Mouse (Mus musculus): ENCODE measurements around the gene Coro2a. TPM values are rescaled to one million over a fixed set of nuclear protein-coding genes. Genes with fewer than 3 reads are reported as not detected.

Coro2a gene
- polyA plus RNA-seq, 1 experiment from 2014 or later = 2.2 TPM

- H3K27me3 ChIP-seq (replicated peaks; ENCODE audit: control insufficient read depth, insufficient read depth, low read length) = no peaks in the 10 kb centered on the region
- DNase-seq (ENCODE audit: low spot score) (no peak), ATAC-seq (no peak)
- no peak overlapping the region for H3K4me3 ChIP-seq (ENCODE audit: low read depth, low read length)
- H3K9me3 ChIP-seq (replicated peaks; ENCODE audit: control insufficient read depth, low read length) = no peaks in the 10 kb centered on the region
- 84% methylated on average over 4 of the region's 4 CpGs for whole genome bisulfite sequencing
- no peak overlapping the region for H3K27ac ChIP-seq (ENCODE audit: low read depth, low read length)
- no peak overlapping the region for H3K9ac ChIP-seq (ENCODE audit: low read length)
- H3K4me2 ChIP-seq (ENCODE audit: low read length) = no peak overlapping the region
- no peaks in the 10 kb centered on the region for H3K36me3 ChIP-seq (ENCODE audit: control insufficient read depth, insufficient read depth, low read length)
- peaks cover 3% of the 10 kb centered on the region; the same call in 1 of the 2 replicates for H3K4me1 ChIP-seq (ENCODE audit: control insufficient read depth, insufficient read depth, low read length)
These were observed 78.7 kb downstream of the Coro2a start for GRCm38 (mm10) chr4:46523324-46523723.

- Histone ChIP-seq H3K27ac (ENCODE audit: low read depth, low read length) (no peak overlapping the region), H3K27me3 (replicated peaks; ENCODE audit: control insufficient read depth, insufficient read depth, low read length) (no peaks in the 10 kb centered on the region), H3K9me3 (replicated peaks; ENCODE audit: control insufficient read depth, low read length) (no peaks in the 10 kb centered on the region), H3K9ac (ENCODE audit: low read length) (no peak overlapping the region), H3K36me3 (ENCODE audit: control insufficient read depth, insufficient read depth, low read length) (no peaks in the 10 kb centered on the region), H3K4me2 (ENCODE audit: low read length) (no peak overlapping the region), H3K4me1 (ENCODE audit: control insufficient read depth, insufficient read depth, low read length) (no peaks in the 10 kb centered on the region), H3K4me3 (ENCODE audit: low read depth, low read length) (no peak overlapping the region)
- ATAC-seq (no peak), DNase-seq (ENCODE audit: low spot score) (no peak)
- WGBS = 81% methylated on average over 10 of the region's 10 CpGs
These were observed 80.5 kb downstream of the Coro2a start for GRCm38 (mm10) chr4:46521457-46521856.

GRCm38 (mm10) chr4:46520491-46520890 lies 81.5 kb downstream of the Coro2a start:
- H3K9me3 ChIP-seq (replicated peaks; ENCODE audit: control insufficient read depth, low read length) = no peaks in the 10 kb centered on the region
- H3K4me1 ChIP-seq (ENCODE audit: control insufficient read depth, insufficient read depth, low read length) = no peaks in the 10 kb centered on the region
- H3K27me3 ChIP-seq (replicated peaks; ENCODE audit: control insufficient read depth, insufficient read depth, low read length) = no peaks in the 10 kb centered on the region
- no peak overlapping the region for H3K4me3 ChIP-seq (ENCODE audit: low read depth, low read length)
- ATAC-seq (no peak), DNase-seq (ENCODE audit: low spot score) (no peak)
- no peak overlapping the region for H3K4me2 ChIP-seq (ENCODE audit: low read length)
- H3K9ac ChIP-seq (ENCODE audit: low read length) = no peak overlapping the region
- 93% methylated on average over 2 of the region's 2 CpGs for WGBS
- H3K36me3 ChIP-seq (ENCODE audit: control insufficient read depth, insufficient read depth, low read length) = no peaks in the 10 kb centered on the region
- H3K27ac ChIP-seq (ENCODE audit: low read depth, low read length) = no peak overlapping the region

DNA sequence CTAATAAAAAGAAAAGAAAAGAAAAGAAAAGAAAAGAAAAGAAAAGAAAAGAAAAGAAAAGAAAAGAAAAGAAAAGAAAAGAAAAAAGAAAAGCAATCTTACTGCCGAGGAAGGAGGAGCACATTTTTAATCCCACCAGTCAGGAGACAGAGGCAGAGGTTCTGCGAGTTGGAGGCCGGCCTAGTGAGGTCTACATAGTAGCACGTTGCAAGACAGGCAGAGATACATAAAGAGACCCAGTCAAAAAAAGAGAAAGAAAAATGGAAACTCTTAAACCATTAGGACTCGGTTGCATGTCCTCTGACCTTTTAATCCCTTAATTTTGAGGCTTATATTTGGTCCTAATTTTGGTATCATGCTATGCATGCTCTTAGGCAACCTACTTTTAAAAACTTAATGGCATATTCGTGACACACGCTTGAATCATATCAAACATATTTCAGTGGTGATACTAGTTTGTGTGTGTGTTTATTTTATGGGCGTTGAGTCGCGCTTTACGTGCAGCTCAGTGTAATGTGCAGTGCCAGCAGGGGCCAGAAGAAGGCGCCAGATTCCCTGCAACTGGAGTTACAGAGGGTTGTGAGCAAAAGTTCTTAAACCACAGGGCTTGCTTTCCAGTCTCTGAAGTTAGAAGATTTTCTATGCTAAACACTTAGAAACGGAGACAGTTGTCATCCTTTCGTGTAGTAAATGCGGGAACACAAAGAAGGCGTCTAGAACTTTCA lies 94.1 kb downstream of the Coro2a start:
- H3K4me3 ChIP-seq (ENCODE audit: low read depth, low read length) = peak overlapping the region; percentile 57
- peaks cover 7% of the 10 kb centered on the region; the same call in 1 of the 2 replicates for H3K36me3 ChIP-seq (ENCODE audit: control insufficient read depth, insufficient read depth, low read length)
- 9% methylated on average over 16 of the region's 16 CpGs for WGBS
- no peaks in the 10 kb centered on the region for H3K27me3 ChIP-seq (replicated peaks; ENCODE audit: control insufficient read depth, insufficient read depth, low read length)
- no peak overlapping the region for H3K9ac ChIP-seq (ENCODE audit: low read length)
- peak overlapping the region; percentile 75 for H3K4me2 ChIP-seq (ENCODE audit: low read length)
- ATAC-seq (peak; percentile 42; the same call in 1 of the 2 replicates), DNase-seq (ENCODE audit: low spot score) (peak; percentile 67)
- H3K27ac ChIP-seq (ENCODE audit: low read depth, low read length) = no peak overlapping the region
- H3K9me3 ChIP-seq (replicated peaks; ENCODE audit: control insufficient read depth, low read length) = no peaks in the 10 kb centered on the region
- H3K4me1 ChIP-seq (ENCODE audit: control insufficient read depth, insufficient read depth, low read length) = no peaks in the 10 kb centered on the region

DNA sequence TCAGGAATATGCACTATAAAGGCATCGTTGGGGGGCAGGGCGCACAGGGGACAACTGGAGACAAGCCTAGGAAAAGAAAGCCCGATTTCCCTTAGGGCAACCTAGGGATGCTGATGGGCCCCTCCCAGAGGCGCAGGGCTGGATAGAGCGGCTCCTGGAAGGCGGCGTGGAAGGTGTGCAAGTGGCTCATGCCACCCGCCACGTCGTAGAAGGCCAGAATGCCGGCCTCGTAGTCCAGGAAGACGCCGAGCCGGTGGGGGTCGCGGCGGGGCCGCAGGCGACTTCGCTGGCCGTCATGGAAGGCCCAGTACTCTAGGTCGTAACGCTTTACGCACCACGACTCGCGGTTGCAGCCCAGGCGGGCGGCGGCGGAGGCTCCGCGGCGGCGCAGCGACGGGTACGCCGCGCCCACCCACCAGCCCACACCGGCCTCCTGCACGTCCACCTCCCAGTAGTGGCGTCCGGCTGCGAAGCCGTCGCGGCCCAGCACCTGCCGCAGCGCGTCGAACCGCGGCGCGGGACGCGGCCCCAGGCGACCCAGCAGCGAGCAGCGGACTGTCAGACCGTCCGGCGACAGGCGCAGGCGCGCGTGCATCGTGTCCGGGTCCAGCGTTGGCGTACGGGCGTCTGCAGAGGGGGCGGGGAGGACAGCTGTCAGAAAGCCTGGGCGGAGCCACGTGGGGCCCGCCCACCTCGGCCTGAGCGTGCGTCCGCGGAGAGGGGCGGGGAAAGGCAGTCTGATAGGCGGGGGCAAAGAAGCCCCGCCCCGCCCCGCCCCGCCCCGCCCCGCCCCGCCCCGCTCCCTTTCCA lies 95.0 kb downstream of the Coro2a start:
- WGBS = under 1% methylated on average over 90 of the region's 94 CpGs
- H3K4me3 ChIP-seq (ENCODE audit: low read depth, low read length) = peak overlapping the region; percentile 57
- peak; percentile 97 for ATAC-seq
- DNase-seq (ENCODE audit: low spot score) = peak; percentile 96
- peaks cover 15% of the 10 kb centered on the region for H3K36me3 ChIP-seq (ENCODE audit: control insufficient read depth, insufficient read depth, low read length)
- H3K27me3 ChIP-seq (replicated peaks; ENCODE audit: control insufficient read depth, insufficient read depth, low read length) = no peaks in the 10 kb centered on the region
- H3K27ac ChIP-seq (ENCODE audit: low read depth, low read length) = peak overlapping the region; percentile 58; the same call in 1 of the 2 replicates
- peak overlapping the region; percentile 75 for H3K4me2 ChIP-seq (ENCODE audit: low read length)
- no peaks in the 10 kb centered on the region for H3K4me1 ChIP-seq (ENCODE audit: control insufficient read depth, insufficient read depth, low read length)
- H3K9ac ChIP-seq (ENCODE audit: low read length) = peak overlapping the region; percentile 74
- no peaks in the 10 kb centered on the region for H3K9me3 ChIP-seq (replicated peaks; ENCODE audit: control insufficient read depth, low read length)

DNA sequence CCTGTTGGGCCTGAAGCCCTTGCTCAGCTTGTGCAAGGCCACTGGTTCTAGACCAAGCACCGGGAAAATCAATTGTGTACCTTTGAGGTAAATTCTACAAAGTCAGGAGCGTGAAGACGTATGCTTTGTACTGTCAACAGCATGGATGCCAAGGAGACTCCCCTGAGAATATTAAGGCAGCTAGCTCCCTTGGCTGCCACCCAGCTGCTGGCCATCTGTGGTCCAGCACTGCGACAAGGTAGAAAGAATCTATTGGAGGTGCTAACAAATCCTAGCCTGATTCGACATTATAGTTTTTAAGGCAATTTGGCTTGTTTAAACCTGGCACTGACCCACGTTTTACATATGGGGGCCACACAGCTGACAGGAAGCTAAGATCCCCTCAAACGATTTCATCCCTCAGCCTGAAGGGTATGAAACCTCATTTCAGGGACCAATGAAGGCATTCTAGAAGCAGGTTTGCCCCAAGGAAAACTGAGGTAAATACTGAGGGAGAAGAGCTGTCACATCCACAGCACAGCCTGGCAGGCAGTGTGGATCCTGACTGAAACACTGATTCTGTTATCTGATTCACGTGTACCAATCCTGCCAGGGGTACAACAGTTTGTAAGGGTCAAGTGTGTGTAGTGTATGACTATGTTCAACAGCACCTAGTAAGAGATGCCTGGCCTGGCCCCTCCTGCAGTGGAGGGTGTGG lies 96.5 kb downstream of the Coro2a start:
- ATAC-seq = no peak
- Histone ChIP-seq H3K4me1 (ENCODE audit: control insufficient read depth, insufficient read depth, low read length) (no peaks in the 10 kb centered on the region), H3K27ac (ENCODE audit: low read depth, low read length) (no peak overlapping the region), H3K9me3 (replicated peaks; ENCODE audit: control insufficient read depth, low read length) (no peaks in the 10 kb centered on the region), H3K36me3 (ENCODE audit: control insufficient read depth, insufficient read depth, low read length) (peaks cover 27% of the 10 kb centered on the region), H3K9ac (ENCODE audit: low read length) (no peak overlapping the region), H3K4me2 (ENCODE audit: low read length) (no peak overlapping the region), H3K4me3 (ENCODE audit: low read depth, low read length) (no peak overlapping the region), H3K27me3 (replicated peaks; ENCODE audit: control insufficient read depth, insufficient read depth, low read length) (no peaks in the 10 kb centered on the region)
- WGBS = 55% methylated on average over 8 of the region's 8 CpGs
- DNase-seq (ENCODE audit: low spot score) = peak; percentile 44

DNA sequence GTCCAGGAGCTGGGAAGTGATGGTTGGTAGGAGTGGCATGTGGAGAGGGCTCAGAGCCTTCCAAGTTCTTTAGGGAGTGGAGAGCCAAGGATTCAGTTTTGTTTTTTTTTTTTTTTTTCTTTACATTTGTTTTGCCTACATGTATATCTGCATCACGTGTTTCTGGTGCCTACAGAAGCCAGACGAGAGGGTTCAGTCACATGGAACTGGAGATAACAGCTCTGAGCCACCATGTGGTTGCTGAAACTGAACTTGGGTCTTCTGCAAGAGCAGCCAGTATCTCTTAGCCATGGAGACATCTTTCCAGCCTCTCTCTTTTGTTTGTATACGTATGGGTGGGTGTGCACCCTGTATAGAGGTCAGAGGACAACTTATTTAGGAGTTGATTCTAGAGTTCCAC lies 98.1 kb downstream of the Coro2a start:
- 84% methylated on average over 3 of the region's 3 CpGs for WGBS
- DNase-seq (ENCODE audit: low spot score) = no peak
- no peak overlapping the region for H3K27ac ChIP-seq (ENCODE audit: low read depth, low read length)

GRCm38 (mm10) chr4:46502606-46503502 lies 99.1 kb downstream of the Coro2a start:
- Histone ChIP-seq H3K27me3 (replicated peaks; ENCODE audit: control insufficient read depth, insufficient read depth, low read length) (no peaks in the 10 kb centered on the region), H3K9me3 (replicated peaks; ENCODE audit: control insufficient read depth, low read length) (no peaks in the 10 kb centered on the region), H3K36me3 (ENCODE audit: control insufficient read depth, insufficient read depth, low read length) (peaks cover 38% of the 10 kb centered on the region), H3K9ac (ENCODE audit: low read length) (no peak overlapping the region), H3K27ac (ENCODE audit: low read depth, low read length) (no peak overlapping the region), H3K4me2 (ENCODE audit: low read length) (no peak overlapping the region), H3K4me1 (ENCODE audit: control insufficient read depth, insufficient read depth, low read length) (no peaks in the 10 kb centered on the region), H3K4me3 (ENCODE audit: low read depth, low read length) (no peak overlapping the region)
- 75% methylated on average over 16 of the region's 16 CpGs for WGBS
- DNase-seq (ENCODE audit: low spot score) = no peak
- ATAC-seq = no peak

More for the DNA sequence above, 98.1 kb downstream of the Coro2a start:
- Histone ChIP-seq H3K9me3 (replicated peaks; ENCODE audit: control insufficient read depth, low read length) (no peaks in the 10 kb centered on the region), H3K4me2 (ENCODE audit: low read length) (no peak overlapping the region), H3K27me3 (replicated peaks; ENCODE audit: control insufficient read depth, insufficient read depth, low read length) (no peaks in the 10 kb centered on the region), H3K9ac (ENCODE audit: low read length) (no peak overlapping the region), H3K36me3 (ENCODE audit: control insufficient read depth, insufficient read depth, low read length) (peaks cover 38% of the 10 kb centered on the region), H3K4me1 (ENCODE audit: control insufficient read depth, insufficient read depth, low read length) (no peaks in the 10 kb centered on the region), H3K4me3 (ENCODE audit: low read depth, low read length) (no peak overlapping the region)
- no peak for ATAC-seq
